Mouse (Mus musculus) urinary bladder, postnatal 25 days (tissue): ENCODE results near the gene Zkscan17.

ENCODE experiments used
- DNase-seq: peaks from one replicate; pipeline ENCODE4 v3.0.0; 2022; ENCODE audit warnings: low spot score

Zkscan17 gene

DNA sequence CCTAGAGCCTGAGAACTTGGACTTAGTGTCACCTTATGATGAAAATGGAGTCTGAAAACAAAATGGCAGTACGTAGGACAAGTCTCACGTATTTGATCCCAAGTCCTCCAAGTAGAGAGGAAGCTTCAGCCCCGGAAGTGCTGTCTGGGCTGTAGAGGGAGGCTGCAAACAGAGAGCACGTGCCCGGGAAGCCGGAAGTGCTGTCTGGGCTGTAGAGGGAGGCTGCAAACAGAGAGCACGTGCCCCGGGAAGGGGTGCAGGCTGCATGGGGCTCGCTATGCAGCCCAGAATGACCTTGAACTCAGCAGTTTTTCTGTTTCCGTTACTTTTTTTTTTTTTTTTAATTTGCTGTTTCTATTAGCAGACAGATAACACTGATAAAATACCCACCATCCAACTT, 8.3 kb downstream of the Zkscan17 start:
- DNase-seq: no peak

DNA sequence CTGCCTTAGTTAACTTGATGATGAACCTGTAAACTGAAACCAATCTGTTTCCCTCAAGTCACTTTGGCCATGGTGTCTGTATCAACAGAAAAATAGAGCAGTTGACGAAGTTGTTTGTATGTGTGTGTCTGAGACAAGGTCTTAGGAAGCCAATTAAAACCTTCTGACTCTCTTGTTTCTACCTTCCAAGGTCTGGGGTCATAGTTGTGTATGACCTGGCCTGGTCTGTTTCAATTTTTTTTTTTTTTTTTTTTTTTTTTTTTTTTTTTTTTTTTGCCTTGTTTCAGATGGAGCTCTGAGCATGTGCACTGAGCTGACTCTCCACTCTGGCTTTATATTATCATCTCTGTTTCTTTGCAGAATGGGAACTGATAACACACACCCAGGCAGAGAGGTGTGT, 9.1 kb downstream of the Zkscan17 start:
- no peak for DNase-seq

DNA sequence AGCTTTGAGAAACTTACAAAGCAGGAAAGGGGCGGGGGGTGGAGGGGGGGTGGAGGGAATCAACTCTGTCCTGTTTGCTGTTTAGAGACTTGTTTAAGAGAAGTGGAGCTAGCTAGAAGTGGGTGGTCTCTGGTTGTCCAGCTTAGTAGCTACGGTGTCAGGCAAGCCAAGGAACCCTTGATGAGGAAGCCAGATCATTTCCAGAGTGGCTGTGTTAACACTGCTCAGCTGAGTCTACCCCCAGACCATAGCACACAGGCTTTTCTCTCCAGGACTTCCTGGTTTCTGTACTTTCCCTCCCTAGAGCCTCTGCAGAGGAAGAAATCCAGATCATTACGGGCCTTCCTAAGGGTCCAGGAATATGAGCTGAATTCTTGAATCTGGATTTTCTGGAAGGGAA, 11.8 kb downstream of the Zkscan17 start:
- DNase-seq: no peak

DNA sequence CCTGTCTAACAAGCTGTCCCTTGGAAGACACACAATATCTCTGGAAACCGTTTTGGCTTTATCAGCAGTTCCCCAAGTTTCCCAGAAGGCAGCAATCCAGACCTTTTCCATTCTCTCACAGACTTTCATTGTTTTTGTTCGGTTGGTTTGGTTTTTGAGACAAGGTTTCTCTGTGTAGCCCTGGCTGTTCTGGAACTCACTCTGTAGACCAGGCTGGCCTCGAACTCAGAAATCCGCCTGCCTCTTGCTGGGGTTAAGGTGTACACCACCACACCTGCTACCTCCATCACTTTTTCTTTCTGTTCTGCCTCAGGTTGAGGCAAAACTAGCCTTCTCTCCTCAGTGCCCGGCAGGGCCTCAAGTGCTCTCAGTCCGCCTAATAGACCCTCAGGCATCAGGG, 12.2 kb downstream of the Zkscan17 start:
- no peak for DNase-seq

DNA sequence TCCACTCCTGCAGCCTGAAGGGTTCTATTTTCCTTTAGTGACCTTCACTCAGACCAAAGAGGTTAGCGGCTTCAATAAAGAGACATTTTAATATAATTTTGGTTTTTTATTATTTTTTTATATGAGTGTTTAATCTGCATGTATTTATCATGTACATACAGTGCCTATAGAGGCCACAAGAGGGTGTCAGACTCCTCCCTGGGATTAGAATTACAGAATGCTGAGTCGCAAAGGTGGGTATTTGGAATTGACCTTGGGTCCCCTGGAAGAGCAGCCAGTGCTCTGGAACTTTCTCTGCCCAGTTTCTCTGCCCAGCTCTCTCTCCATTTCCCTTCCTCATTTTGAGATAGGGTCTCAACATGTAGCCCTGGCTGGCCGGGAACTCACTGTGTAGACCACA, 13.0 kb downstream of the Zkscan17 start:
- DNase-seq: no peak

DNA sequence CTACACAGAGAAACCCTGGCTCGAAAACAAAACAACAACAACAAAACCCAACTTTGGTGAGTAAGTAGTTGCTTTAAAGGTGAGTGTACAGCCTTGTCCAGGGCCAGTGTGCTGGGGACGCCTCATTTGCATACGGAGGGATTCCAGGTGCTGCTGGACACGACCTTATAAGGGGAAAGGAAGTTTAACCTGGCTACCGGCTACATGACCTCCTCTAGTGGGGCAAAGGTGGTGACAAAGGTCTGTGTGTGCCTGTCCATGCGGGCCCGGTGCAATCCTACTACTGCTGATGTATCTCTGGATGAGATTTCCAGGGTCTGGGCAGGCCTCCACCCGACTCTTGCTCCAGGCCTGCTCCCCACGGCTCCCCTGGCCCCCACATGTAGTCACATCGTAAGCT, 13.8 kb downstream of the Zkscan17 start:
- DNase-seq: no peak

DNA sequence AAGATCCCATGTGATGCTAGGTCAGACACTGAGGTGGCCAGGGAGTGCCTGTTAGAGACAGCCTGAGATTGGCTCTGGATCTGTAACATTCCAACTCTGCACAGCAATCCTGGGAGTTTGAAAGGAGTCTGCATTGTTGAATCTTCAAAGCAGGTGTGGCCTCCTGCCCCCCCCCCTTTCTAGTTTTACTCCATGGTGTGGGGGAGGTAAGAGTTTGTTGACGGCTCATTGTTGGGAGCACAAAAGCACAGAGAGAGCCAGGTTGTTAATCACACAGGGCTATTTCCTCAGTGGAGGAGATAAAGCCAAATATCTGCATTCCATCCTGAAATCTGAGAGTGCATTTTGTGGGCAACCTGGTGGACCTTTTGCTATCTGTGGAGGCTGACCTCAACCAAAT, 15.0 kb downstream of the Zkscan17 start:
- DNase-seq: no peak

DNA sequence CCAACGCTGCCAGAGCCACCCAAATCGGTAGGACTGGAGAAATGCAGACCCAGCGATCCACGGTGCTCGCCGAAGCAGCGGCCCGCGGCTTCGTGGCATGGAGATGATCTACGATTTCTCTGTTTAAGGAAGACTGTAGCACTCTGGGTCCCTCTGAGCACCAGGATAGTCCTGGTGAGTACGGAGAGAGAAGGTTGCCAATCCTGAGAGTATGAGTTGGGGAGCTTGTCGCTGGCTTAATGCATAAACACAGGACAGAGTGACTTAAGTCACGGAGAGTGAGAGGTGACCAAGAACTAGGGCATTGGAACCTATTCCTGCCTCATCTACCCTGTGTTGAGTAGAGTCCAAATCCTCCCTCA, 19.9 kb downstream of the Zkscan17 start:
- DNase-seq: no peak

DNA sequence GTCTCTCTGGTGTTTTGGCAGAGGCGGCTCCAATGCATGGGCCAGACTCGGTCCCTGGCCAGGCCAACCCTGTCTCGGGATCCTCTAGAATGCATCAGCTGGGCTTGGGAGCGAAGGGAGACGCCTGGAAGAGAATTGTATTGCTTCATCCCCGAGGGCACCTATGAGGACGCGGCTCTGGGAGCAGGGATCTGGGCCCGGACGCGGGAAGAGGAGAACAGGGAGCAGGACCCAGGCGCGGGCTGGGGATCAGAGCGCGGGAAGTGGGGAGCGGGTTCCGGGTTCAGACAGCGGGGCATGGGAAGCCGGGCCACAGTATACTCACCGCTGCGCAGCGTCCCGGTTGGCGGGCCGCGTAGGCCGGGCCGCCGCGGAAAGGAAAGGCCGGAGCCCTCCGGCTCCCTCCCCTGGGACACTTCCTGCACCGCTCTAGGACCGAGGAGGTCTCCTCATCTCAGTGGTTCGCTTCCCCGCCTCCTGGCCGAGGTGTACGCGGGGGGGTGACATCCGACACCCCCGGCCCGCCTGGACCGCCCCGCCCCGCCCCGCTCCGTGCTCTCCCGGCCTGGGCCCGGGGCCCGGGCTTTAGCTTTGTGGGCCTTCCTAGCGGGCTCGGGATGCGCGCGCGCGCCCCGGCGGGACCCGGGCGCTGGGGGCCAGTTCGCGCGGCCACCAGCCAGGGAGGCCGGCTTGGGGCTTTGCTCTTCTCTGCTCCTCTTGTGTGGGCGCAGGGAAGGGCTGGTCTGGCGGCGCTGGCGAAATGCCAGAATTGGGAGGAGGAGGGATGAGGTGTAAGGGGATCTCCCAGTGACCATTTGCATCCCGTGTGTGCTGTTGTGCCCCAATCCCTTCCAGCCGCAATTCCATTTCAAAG, 20.5 kb downstream of the Zkscan17 start:
- peak; percentile 81 for DNase-seq

DNA sequence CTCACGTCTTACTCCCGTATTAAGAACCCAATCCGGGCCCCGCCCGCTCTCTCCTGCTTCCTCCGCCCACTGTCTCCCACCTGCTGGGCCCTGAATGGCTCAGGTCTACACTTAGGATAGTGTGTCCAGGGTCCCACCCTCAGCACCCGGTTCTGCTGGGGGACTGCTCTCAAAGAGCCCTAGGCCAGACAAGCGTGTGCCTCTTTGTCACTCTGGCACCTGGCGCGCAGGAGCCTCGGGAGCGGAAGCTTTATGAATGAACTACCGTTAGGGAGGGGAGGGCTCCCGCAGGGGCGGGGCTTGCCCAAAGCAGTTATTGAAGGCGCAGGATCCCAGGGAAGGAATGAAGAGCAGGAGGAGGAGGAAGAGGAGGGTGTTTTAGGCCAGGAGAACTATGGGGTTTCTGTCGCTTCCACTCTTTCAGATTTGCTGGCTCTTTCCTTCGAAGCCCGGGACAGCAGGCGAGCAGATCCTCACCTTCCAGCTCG, 21.2 kb downstream of the Zkscan17 start:
- peak; percentile 38 for DNase-seq

DNA sequence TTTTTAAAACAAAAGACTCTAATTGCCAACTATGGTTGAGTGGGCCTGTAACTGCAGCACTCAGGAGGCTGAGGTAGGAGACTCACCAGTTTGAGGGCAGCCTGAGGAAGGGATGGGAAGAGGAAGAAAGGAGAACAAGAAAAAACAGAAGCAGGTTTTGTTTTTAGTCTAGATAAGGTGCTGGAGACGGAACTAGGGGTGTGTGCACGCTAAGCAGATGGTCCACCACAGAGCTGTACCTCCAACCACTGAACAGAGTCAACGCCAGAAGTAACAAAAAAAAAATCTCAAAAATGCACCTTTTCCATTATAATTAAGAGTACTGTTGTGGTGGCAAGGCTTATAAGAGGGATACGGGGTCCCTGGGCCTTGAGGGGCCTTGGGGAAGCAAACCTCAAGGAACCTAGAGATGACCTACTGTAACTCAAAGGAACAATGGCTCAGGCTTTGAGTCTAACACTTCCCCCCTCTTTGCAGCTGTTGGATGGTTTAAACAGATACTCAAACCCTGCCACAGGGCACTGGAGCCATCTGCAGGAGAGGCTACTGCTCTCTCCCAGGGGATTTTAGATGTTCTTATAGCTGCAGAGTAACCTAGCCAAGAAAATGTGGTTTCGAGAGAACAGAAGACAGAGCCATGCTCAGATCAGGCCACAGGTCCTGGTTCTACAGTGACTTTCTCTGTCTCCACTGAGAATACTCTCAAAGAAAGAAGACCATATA, 24.4 kb downstream of the Zkscan17 start:
- no peak for DNase-seq

DNA sequence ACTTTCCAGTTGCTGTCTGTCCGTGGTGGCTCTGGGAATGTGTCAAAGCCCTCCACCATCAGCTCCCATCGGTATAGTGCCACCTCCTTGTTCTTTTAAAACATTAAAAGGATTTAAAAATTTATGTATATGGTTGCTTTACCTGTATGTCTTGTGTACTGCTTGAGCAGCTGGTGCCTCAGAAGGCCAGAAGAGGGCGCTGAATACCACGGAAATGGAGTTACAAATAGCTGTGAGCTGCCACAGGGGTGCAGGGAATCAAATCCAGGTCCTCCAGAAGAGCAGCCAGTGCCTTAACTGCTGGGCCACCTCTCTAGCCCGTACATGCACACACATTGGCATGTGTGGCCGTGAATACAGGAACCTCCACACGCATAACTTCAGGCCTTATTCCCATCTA, 28.8 kb downstream of the Zkscan17 start:
- DNase-seq: no peak

DNA sequence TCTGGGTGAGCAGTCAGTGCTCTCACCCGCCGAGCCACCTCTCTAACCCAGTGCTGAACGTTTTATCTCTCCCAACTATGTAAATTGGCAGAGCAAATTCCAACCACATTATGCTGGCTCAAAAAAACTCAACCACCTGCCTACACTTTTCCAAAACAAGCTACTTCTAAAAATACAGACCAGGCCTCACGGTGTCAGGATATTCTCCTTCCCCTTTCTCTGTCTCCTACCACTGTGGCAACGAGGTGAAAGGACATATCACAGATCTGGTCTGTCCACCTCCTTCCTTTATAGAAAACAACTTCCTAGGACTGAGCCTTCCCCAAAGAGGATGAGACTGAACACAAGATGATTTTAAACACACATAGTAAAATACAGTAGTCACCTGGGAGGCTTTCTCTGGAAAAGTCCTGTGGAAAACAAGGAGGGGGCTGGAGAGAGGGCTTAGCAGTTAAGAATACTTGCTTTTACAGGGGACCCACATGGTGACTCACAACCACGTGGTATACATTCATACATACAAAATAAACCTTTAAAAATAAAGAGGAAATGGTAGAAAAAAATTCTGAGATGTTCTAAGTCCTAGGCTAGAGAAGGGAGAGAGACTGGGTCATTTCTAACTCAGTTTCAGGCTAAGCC, 29.8 kb downstream of the Zkscan17 start:
- no peak for DNase-seq

DNA sequence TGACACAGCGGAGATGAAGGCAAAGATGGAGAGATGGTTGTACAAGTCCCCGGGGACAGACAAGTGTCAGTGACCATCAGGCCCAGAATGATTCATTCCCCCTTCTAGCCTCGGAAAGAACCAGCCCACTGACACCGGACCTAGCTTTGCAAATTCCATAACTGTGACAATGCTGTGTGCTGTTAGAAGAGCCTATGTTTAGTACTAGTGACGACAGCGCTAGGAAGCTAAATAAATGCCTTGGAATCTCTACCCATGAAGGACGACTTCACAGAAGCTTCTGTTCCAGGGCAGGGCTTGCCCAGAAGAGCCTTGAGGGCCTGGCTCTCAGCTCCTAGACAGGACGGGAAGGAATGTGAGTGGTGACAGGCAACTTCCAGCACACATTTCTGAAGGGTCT, 40.3 kb downstream of the Zkscan17 start:
- DNase-seq: no peak

DNA sequence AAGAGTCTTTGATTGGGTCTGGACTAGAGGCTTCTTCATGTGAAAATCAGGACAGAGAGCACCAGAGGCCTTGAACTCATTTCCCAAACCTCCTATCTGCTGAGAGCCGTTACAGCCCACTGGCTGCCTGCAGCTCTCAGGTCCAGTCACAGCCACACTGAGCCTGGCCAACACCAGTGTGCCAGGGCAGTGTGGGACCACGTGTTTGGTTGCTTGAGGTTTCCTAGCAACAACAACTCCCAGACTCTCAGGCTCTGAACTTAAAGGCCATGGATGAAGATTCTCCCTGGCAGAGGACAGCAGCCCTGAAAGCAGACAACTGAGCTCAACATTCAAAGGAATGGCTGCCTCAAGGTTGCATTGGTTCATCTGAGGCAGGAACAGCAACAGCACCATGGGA, 40.9 kb downstream of the Zkscan17 start:
- DNase-seq: no peak

DNA sequence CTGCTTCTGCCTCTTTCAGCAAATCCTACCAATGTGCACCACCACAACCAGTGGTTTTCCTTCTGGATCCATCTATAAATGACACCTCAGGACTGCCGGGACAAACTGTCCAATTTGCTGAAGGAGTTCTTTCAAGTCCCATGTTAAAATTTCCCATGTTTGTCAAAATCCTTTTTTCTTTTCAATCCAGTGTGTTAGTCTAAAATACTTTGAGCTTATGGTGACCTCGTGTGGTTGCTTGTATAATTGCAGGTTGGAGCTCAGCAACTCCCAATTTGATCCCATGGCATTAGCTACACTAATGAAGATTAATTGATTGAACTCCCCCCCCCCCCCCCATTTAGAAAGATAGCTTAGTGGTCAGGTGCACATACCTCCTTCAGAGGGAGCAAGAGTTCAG, 43.3 kb downstream of the Zkscan17 start:
- peak; percentile 50 for DNase-seq

DNA sequence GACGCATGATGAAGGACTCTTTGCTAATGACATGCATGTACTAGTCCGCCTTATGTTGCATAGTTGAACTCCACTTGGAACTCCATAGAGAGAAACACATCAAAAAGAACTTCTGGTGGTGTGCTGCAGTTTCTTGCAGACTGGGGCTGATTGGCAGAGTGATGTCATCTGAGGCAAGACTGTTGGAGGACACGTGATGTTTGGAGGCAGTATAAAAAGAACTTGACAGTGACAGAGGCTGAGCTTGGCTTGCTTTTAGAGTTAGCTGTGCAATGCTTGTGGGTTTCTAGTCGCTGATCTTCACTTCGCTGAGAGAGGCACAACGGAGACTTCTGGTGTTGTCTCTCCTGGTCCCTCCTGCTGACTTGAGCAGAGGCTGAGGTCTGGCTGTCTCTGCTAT, 49.3 kb downstream of the Zkscan17 start:
- no peak for DNase-seq

DNA sequence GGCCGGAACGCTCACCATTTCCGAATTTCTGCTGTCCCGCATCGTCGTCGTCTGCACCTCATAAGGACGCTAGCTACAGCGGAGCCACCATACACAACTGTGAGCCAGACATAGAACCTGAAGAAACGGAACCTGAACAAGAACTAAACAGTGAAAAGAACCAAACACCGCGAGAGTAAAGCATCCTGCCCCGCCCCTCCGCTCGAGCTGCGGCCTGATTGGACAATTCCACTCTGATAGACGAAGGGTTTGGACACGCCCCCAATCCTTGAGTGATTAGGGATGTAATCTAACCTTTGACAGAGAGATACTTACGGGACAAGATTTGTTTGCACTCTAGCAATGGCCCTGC, 54.2 kb downstream of the Zkscan17 start, which contains the start of gene Zfp867:
Gene Zfp867 (minus strand): TSS at position 149 of the 352 bp plus-strand sequence.
- peak; percentile 84 for DNase-seq

DNA sequence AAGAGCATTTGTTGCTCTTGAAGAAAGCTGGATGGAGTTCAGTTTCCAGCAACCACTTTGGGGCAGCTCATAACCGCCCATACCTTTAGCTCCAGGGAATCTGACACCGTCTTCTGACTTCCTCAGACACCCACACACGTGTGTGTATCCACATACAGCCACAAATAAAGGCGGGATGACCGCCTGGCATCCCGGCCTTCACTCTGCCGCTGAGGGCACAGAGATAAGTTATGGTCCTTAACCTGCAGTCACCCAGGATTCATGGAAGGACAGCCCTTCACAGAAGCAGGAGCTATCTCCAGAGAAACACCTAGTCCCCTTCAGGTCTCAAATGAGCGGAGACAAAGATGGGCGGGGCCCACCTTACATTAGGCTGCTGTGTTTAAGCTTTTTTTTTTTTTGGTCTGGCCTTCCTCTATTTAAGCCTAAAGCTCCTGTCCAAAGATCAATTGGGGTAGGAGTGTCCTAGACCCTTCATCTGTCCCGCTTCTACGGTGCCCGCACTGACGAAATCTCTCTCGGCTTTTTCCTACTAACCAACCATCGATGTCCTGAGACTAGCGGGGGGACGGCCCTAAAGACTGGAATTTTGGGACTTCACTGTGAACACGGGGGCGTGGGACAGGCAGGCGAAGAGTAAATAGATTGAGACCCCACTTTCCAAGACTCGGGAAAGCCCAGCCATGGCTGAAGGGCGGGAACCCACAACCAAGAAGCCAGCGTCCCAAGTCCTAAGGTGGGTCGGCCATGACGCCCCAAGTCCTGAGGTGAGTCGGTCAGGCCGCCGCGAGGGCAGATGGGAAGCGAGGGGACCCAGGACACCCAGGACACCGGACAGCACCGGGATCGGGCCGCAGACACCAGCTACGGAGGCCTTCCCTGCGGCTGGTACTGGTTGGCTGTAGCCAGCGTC, 54.9 kb downstream of the Zkscan17 start:
- DNase-seq: no peak

DNA sequence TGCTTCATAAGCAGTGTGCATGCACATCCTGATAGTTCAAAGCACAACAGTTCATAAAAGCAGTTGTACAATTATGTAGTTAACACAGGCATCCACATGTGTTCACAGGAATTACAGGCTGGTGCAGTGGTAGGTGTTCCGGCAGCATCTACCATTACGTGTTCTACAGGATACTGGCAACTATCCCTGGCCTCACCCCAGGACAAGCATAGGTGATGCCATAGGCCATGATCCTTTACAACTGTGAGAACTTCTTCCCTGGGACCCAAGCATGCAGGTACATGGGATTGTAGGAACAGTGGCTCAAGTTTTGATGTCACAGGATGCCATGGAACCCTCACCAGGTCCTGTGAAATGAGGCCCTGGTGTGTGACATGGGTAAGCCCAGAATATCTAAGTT, 66.1 kb downstream of the Zkscan17 start:
- DNase-seq: no peak

DNA sequence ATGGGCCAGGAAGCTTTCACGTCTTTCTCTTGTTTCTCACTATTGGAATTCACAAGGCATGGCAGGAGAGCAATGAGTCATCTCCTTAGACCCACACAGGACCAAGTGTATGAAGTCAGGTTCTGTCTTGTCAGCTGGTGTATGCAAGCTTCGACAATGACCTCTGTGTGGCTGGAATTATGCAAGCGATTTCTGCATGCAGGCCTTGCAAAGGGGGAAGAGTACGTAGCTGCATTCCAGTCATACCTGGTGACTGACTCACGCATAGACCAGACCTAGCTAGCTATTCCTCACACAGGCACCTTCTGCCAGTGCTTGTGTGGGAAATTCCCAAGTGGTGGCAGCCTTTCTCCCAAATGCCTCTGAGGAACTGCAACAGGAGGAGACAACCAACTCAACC, 67.6 kb downstream of the Zkscan17 start:
- peak; percentile 69 for DNase-seq

DNA sequence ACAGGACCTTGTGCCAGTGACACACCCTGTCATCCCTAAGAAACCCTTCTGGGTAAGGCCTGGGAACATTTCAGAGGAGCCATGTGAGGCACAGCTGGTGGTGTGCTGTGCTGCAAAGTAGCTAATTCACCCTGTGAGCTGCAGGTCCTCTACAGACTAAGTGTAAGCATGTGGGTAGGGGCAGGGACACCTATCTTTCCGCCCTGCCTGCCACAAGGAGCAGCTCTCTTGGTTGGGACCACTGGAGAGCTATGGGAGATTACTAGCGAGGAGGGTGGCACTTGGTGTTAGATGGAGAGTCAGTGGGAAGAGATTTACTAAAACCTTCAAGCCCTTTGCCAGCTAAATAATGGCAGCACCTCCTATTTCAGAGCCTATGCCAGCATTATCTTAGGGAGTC, 69.7 kb downstream of the Zkscan17 start:
- no peak for DNase-seq
